Mouse (Mus musculus) thymus, adult 2 months (tissue): Measurements from ENCODE around the gene Ccdc151. TPM values are rescaled to one million over a fixed set of nuclear protein-coding genes. Genes with fewer than 3 reads are reported as not detected.

Experiments
- DNase-seq: peaks from one replicate; pipeline ENCODE4 v3.0.0; 2021
- H3K27ac ChIP-seq: fragments of 200-500 bp; 2 replicates; pipeline ENCODE4 v1.5.1; 2012; ENCODE audit warnings: low read length, control low read depth; ENCODE audit not compliant: control insufficient read depth, insufficient read depth
- H3K27me3 ChIP-seq: fragments of 200-500 bp; 2 replicates; pipeline ENCODE4 v1.6.1; 2012; ENCODE audit warnings: mild to moderate bottlenecking, low read length, moderate library complexity, mixed read lengths; ENCODE audit not compliant: control insufficient read depth, insufficient read depth
- H3K36me3 ChIP-seq: fragments of 200-500 bp; 2 replicates; pipeline ENCODE4 v1.6.1; 2012; ENCODE audit warnings: mild to moderate bottlenecking, low read length, moderate library complexity; ENCODE audit not compliant: control insufficient read depth, insufficient read depth
- H3K4me1 ChIP-seq: fragments of 200-500 bp; replicated peaks from 2 replicates; pipeline ENCODE4 v1.6.1; 2012; ENCODE audit warnings: low read length; ENCODE audit not compliant: control insufficient read depth, insufficient read depth
- H3K4me3 ChIP-seq: fragments of 200-500 bp; 2 replicates; pipeline ENCODE4 v1.5.1; 2012; ENCODE audit warnings: mild to moderate bottlenecking, low read length, control low read depth, moderate library complexity; ENCODE audit not compliant: control insufficient read depth, insufficient read depth
- CTCF ChIP-seq: fragments of 200-500 bp; IDR thresholded peaks from 2 replicates; pipeline ENCODE4 v1.5.1; 2012; ENCODE audit warnings: mild to moderate bottlenecking, control low read depth, low read length, moderate library complexity, borderline replicate concordance; ENCODE audit not compliant: control insufficient read depth, poor library complexity, insufficient read depth; ENCODE audit errors: extremely low read depth
- POLR2A ChIP-seq: fragments of 200-500 bp; IDR thresholded peaks from 2 replicates; pipeline ENCODE4 v1.6.1; 2012; ENCODE audit warnings: mild to moderate bottlenecking, low read length, control low read depth, moderate library complexity; ENCODE audit not compliant: control insufficient read depth, poor library complexity, insufficient read depth; ENCODE audit errors: extremely low read depth
- WGBS: fragments of 180-500 bp; shearing (Covaris S2); methylation state at CpG from one replicate; pipeline ENCODE4 v1.1.7; 2018; 5-methylcytosine and 5-hydroxymethylcytosine counted together
- polyA plus RNA-seq: library from polyadenylated mRNA; depleted of rRNA; stranded (reverse); fragments of >200 nt; gene quantifications from 2 replicates; pipeline ENCODE4 v1.2.3, GENCODE M21; 2012

Ccdc151 gene
- polyA plus RNA-seq, 1 experiment, result 0.11 TPM

GRCm38 (mm10) chr9:22017208-22017825, 14.9 kb upstream of the Ccdc151 start:
- Histone ChIP-seq H3K4me1 (peaks cover 36% of the 10 kb centered on the region), H3K27ac (no peak overlapping the region), H3K36me3 (peaks cover 15% of the 10 kb centered on the region; the same call in 1 of the 2 replicates), H3K27me3 (no peaks in the 10 kb centered on the region), H3K4me3 (no peak overlapping the region)
- 92% methylated on average over 7 of the region's 7 CpGs for WGBS
- TF ChIP-seq POLR2A (no peak), CTCF (no peak)
- no peak for DNase-seq

GRCm38 (mm10) chr9:22016245-22016644, 13.8 kb upstream of the Ccdc151 start:
- no peaks in the 10 kb centered on the region for H3K27me3 ChIP-seq
- no peak overlapping the region for H3K27ac ChIP-seq
- DNase-seq, result no peak
- peaks cover 21% of the 10 kb centered on the region; the same call in 1 of the 2 replicates for H3K36me3 ChIP-seq
- TF ChIP-seq POLR2A (no peak), CTCF (no peak)
- whole genome bisulfite sequencing, result 61% methylated on average over 10 of the region's 10 CpGs
- H3K4me1 ChIP-seq, result peaks cover 45% of the 10 kb centered on the region
- no peak overlapping the region for H3K4me3 ChIP-seq

GRCm38 (mm10) chr9:22012731-22013130, 10.3 kb upstream of the Ccdc151 start:
- H3K4me1 ChIP-seq, result peaks cover 45% of the 10 kb centered on the region
- DNase-seq, result no peak
- H3K27me3 ChIP-seq, result no peaks in the 10 kb centered on the region
- H3K4me3 ChIP-seq, result no peak overlapping the region
- TF ChIP-seq CTCF (no peak), POLR2A (no peak)
- no peak overlapping the region for H3K27ac ChIP-seq
- 98% methylated on average over 13 of the region's 13 CpGs for WGBS
- H3K36me3 ChIP-seq, result peaks cover 51% of the 10 kb centered on the region

- Histone ChIP-seq H3K4me3 (no peak overlapping the region), H3K4me1 (peaks cover 30% of the 10 kb centered on the region), H3K27me3 (no peaks in the 10 kb centered on the region), H3K36me3 (peaks cover 59% of the 10 kb centered on the region), H3K27ac (no peak overlapping the region)
- no peak for DNase-seq
- TF ChIP-seq CTCF (no peak), POLR2A (no peak)
- 27% methylated on average over 5 of the region's 5 CpGs for WGBS
Measured at GRCm38 (mm10) chr9:22011055-22011454, 8.6 kb upstream of the Ccdc151 start.

- 95% methylated on average over 12 of the region's 12 CpGs for WGBS
- H3K4me3 ChIP-seq, result no peak overlapping the region
- H3K36me3 ChIP-seq, result peaks cover 32% of the 10 kb centered on the region
- no peaks in the 10 kb centered on the region for H3K27me3 ChIP-seq
- DNase-seq, result no peak
- no peak overlapping the region for H3K27ac ChIP-seq
- peaks cover 18% of the 10 kb centered on the region for H3K4me1 ChIP-seq
- TF ChIP-seq POLR2A, result no peak
- TF ChIP-seq CTCF, result no peak
Measured at GRCm38 (mm10) chr9:22004546-22004945, 2.1 kb upstream of the Ccdc151 start.

- no peaks in the 10 kb centered on the region for H3K27me3 ChIP-seq
- DNase-seq, result no peak
- H3K4me3 ChIP-seq, result peak overlapping the region; percentile 62
- TF ChIP-seq CTCF (no peak), POLR2A (no peak)
- peak overlapping the region; percentile 53 for H3K27ac ChIP-seq
- H3K4me1 ChIP-seq, result peaks cover 18% of the 10 kb centered on the region
- under 1% methylated on average over 18 of the region's 18 CpGs for whole genome bisulfite sequencing
- peaks cover 18% of the 10 kb centered on the region for H3K36me3 ChIP-seq
Measured at GRCm38 (mm10) chr9:22003163-22003554, 725 bp upstream of the Ccdc151 start.

GRCm38 (mm10) chr9:22001633-22002032, 801 bp downstream of the Ccdc151 start:
- no peak overlapping the region for H3K4me3 ChIP-seq
- DNase-seq, result no peak
- TF ChIP-seq CTCF (no peak), POLR2A (no peak)
- WGBS, result 91% methylated on average over 4 of the region's 4 CpGs
- H3K36me3 ChIP-seq, result peaks cover 9% of the 10 kb centered on the region; the same call in 1 of the 2 replicates
- H3K4me1 ChIP-seq, result peaks cover 18% of the 10 kb centered on the region
- no peaks in the 10 kb centered on the region for H3K27me3 ChIP-seq
- H3K27ac ChIP-seq, result no peak overlapping the region
